Mouse (Mus musculus) A20 (cell line): Measurements from ENCODE around the gene Gm42372.

Experiments
- DNase-seq: peaks from one replicate; pipeline ENCODE4 v3.0.0-alpha.2; 2011; ENCODE audit warnings: low read depth, low spot score

Gm42372 gene

DNA sequence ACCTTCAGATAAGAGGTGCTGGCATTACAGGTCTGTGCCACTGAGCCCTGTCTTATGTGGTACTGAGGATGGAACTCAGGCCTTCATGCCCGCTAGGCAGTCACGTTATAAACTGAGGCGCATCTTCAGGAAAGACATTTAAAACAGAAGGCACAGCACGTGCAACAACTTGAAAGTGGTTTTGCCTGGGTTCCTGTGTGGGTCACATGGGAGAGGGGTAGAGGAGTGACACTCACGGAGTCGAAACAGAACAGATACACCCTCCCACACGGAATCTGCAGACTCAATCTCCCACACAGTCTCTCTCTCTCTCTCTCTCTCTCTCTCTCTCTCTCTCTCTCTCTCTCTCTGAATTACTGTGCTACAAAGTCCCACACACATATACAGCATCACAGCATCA is 47.4 kb downstream of the Gm42372 start:
- DNase-seq: no peak
